ENCODE assay signal across 8 mouse cellular contexts in genomic region chr13:6191915-6192295, GRCm38 (mm10).
DNase-seq lines count a peak whose midpoint lies in the region; ATAC-seq lines count a peak whose summit lies in the region.

No protein-coding gene starts in this region.

- intact Hi-C loops in left cerebral cortex, postnatal 14 days (cut with DNase I), result loop anchor here (5.0 kb wide), 2 partner anchors 65 to 275 kb away; no protein-coding TSS in a partner anchor

- peaks cover 31% of the 10 kb centered on the region for H3K4me1 ChIP-seq in embryonic facial prominence, embryonic 13.5 days
- peaks cover 11% of the 10 kb centered on the region for H3K4me1 ChIP-seq in embryonic facial prominence, embryonic 10.5 days

- ATAC-seq in embryonic facial prominence, embryonic 13.5 days (ENCODE audit: insufficient number of reproducible peaks, insufficient read depth, low FRiP score, low TSS enrichment, low read depth), result 0 out of 2 replicates have a peak, but pooled peaks have one; percentile 56

- H3K9me3 ChIP-seq in embryonic facial prominence, embryonic 13.5 days, result no peaks in the 10 kb centered on the region
- no peaks in the 10 kb centered on the region for H3K9me3 ChIP-seq in embryonic facial prominence, embryonic 10.5 days

- 32% methylated on average over 5 of the region's 5 CpGs for WGBS in embryonic facial prominence, embryonic 13.5 days
- WGBS in embryonic facial prominence, embryonic 10.5 days, result 49% methylated on average over 5 of the region's 5 CpGs

- no peaks in the 10 kb centered on the region for H3K27me3 ChIP-seq in embryonic facial prominence, embryonic 13.5 days
- H3K27me3 ChIP-seq in embryonic facial prominence, embryonic 10.5 days (replicated peaks; ENCODE audit: low read depth, poor library complexity, severe bottlenecking), result no peaks in the 10 kb centered on the region

- H3K9ac ChIP-seq in embryonic facial prominence, embryonic 13.5 days, result no peak overlapping the region

- H3K4me3 ChIP-seq in embryonic facial prominence, embryonic 13.5 days, result no peak overlapping the region
- no peak overlapping the region for H3K4me3 ChIP-seq in embryonic facial prominence, embryonic 10.5 days

- no peak overlapping the region for H3K4me2 ChIP-seq in embryonic facial prominence, embryonic 13.5 days

- no peak for DNase-seq in embryonic facial prominence, embryonic 10.5 days (ENCODE audit: low spot score)
- peak; percentile 81 for DNase-seq in 416B (ENCODE audit: low read depth)
- DNase-seq in frontal cortex, postnatal 36 days (ENCODE audit: low spot score in 2 of 2), result peak; percentile 52 to 64
- peak; percentile 32 to 57 for DNase-seq in left cerebral cortex, postnatal 14 days (ENCODE audit: low spot score in 2 of 2)
- DNase-seq in testis, postnatal 14 days (ENCODE audit: low spot score), result no peak
- no peak for DNase-seq in B cell, adult 2 months
- no peak for DNase-seq in urinary bladder, postnatal 10 days (ENCODE audit: low spot score)

- no peaks in the 10 kb centered on the region for H3K36me3 ChIP-seq in embryonic facial prominence, embryonic 13.5 days
- no peaks in the 10 kb centered on the region for H3K36me3 ChIP-seq in embryonic facial prominence, embryonic 10.5 days (replicated peaks)

- peak overlapping the region; percentile 7 for H3K27ac ChIP-seq in embryonic facial prominence, embryonic 13.5 days
- no peak overlapping the region for H3K27ac ChIP-seq in embryonic facial prominence, embryonic 10.5 days (replicated peaks)

Comparison
In these comparisons a context has a peak if more than half of its experiments do, and no peak if none do; other contexts are left out.
1. DNase-seq: peak in 416B (single experiment), frontal cortex, postnatal 36 days (2 of 2) and left cerebral cortex, postnatal 14 days (2 of 2); none in embryonic facial prominence, embryonic 10.5 days (single experiment), testis, postnatal 14 days (single experiment), B cell, adult 2 months (0 of 2) and urinary bladder, postnatal 10 days (single experiment).